Mouse (Mus musculus) right cerebral cortex, postnatal 10 days (tissue): Measurements from ENCODE around the gene Bik.

ENCODE experiments used
- DNase-seq, 2 experiments: peaks; one replicate each; pipeline ENCODE4 v3.0.0; 2021; ENCODE audit warnings: low spot score in 2 of 2

The Bik gene

GRCm38 (mm10) chr15:83583419-83584156 is 56.9 kb downstream of the Bik start:
- DNase-seq = no peak

GRCm38 (mm10) chr15:83584741-83585220 is 58.1 kb downstream of the Bik start:
- no peak for DNase-seq

GRCm38 (mm10) chr15:83590841-83591240 is 64.2 kb downstream of the Bik start:
- no peak for DNase-seq

GRCm38 (mm10) chr15:83591758-83592157 is 65.1 kb downstream of the Bik start:
- no peak for DNase-seq

- DNase-seq = no peak
Measured at GRCm38 (mm10) chr15:83592260-83593188, 65.9 kb downstream of the Bik start.

- no peak for DNase-seq
Measured at GRCm38 (mm10) chr15:83593189-83593585, 66.5 kb downstream of the Bik start.

GRCm38 (mm10) chr15:83593702-83594512 is 67.2 kb downstream of the Bik start:
- DNase-seq = no peak
